Mouse (Mus musculus) T-cell, adult 66 days (primary cell): ENCODE results near the gene Lingo1. TPM values are rescaled to one million over a fixed set of nuclear protein-coding genes. Genes with fewer than 3 reads are reported as not detected.

Source experiments
- total RNA-seq, 2 experiments: library from RNA; stranded (reverse); gene quantifications; 3 replicates in 1 of 2; 4 replicates in 1 of 2; pipeline ENCODE4 v1.2.4; 2023

Lingo1 gene
- total RNA-seq = not detected

GRCm38 (mm10) chr9:56795721-56796655 lies at the start of gene Lingo1:
Gene Lingo1 (minus strand): TSS chr9:56796468.

Other genes starting within 250 kb of the Lingo1 start
- not detected for gene Odf3l1, start 68.2 kb upstream of the Lingo1 start, total RNA-seq
- gene Cspg4, start 68.6 kb upstream of the Lingo1 start, total RNA-seq = not detected
- 10 to 100 TPM; 16.2 to 17.5 TPM for gene Snx33, start 131.9 kb upstream of the Lingo1 start, total RNA-seq
- 100 to 1,000 TPM; 101 to 103 TPM for gene Imp3, start 141.0 kb upstream of the Lingo1 start, total RNA-seq
- gene Snupn, start 154.4 kb upstream of the Lingo1 start, total RNA-seq = 10 to 100 TPM in 1 of 2 experiments, 1 to 10 TPM in 1; 8.5 to 10.6 TPM
- 10 to 100 TPM; 11.5 to 15.7 TPM for gene Ptpn9, start 198.5 kb upstream of the Lingo1 start, total RNA-seq